Mouse (Mus musculus) forebrain, postnatal 0 days (tissue): ENCODE data around the gene Gm7138. TPM values are rescaled to one million over a fixed set of nuclear protein-coding genes. Genes with fewer than 3 reads are reported as not detected.
A peak's percentile ranks its signal among the peaks of the same experiment; 100 is the strongest.
"Not testable (repeated sequence)": the region's sequence is repeated elsewhere in the genome, so short reads cannot be mapped to it uniquely, and the experiment has no call there.

ENCODE experiments used
- ATAC-seq: fragments of 200-750 bp; cut with Nextera tagmentation; 2 replicates; pipeline ENCODE4 v1.8.0; 2017; ENCODE audit warnings: mild to moderate bottlenecking, moderate library complexity
- DNase-seq: peaks from one replicate; pipeline ENCODE4 v3.0.0-alpha.2; 2015
- H3K27ac ChIP-seq: fragments of 300-500 bp; sonication (generic); 2 replicates; pipeline ENCODE4 v1.5.1; 2014; ENCODE audit warnings: low read depth, mild to moderate bottlenecking, antibody characterized with exemption, low read length, moderate library complexity, mixed read lengths
- H3K27me3 ChIP-seq: fragments of 300-500 bp; sonication (generic); 2 replicates; pipeline ENCODE4 v1.6.1; 2014; ENCODE audit warnings: mild to moderate bottlenecking, low read length, mixed read lengths; ENCODE audit not compliant: insufficient read depth
- H3K36me3 ChIP-seq: fragments of 300-500 bp; sonication (generic); 2 replicates; pipeline ENCODE4 v1.6.1; 2014; ENCODE audit warnings: mild to moderate bottlenecking, moderate library complexity; ENCODE audit not compliant: insufficient read depth
- H3K4me1 ChIP-seq: fragments of 300-500 bp; sonication (generic); 2 replicates; pipeline ENCODE4 v1.6.1; 2014; ENCODE audit warnings: antibody characterized with exemption; ENCODE audit not compliant: insufficient read depth
- H3K4me2 ChIP-seq: fragments of 300-500 bp; sonication (generic); 2 replicates; pipeline ENCODE4 v1.6.1; 2014; ENCODE audit warnings: low read depth, mild to moderate bottlenecking, moderate library complexity
- H3K4me3 ChIP-seq: fragments of 300-500 bp; sonication (generic); 2 replicates; pipeline ENCODE4 v1.5.1; 2014; ENCODE audit warnings: low read depth, low read length, mixed read lengths
- H3K9ac ChIP-seq: fragments of 300-500 bp; sonication (generic); 2 replicates; pipeline ENCODE4 v1.6.1; 2014; ENCODE audit warnings: mild to moderate bottlenecking
- H3K9me3 ChIP-seq: fragments of 300-500 bp; sonication (generic); 2 replicates; pipeline ENCODE4 v1.6.1; 2016; ENCODE audit warnings: low read length
- CTCF ChIP-seq: sonication (generic); IDR thresholded peaks from 2 replicates; pipeline ENCODE4 v1.5.1; 2016; ENCODE audit warnings: antibody characterized with exemption, control low read depth, low read depth
- WGBS: fragments of 180-500 bp; shearing (Covaris S2); extraction: QIAGEN DNeasy Blood & Tissue Kit; methylation state at CpG from one replicate; pipeline ENCODE4 v1.1.7; 2014; 5-methylcytosine and 5-hydroxymethylcytosine counted together
- polyA plus RNA-seq: library from polyadenylated mRNA; unstranded; fragments of >200 nt; fragmentation: Nextera tagmentation; extraction: Ambion mirVana; gene quantifications from 2 replicates; pipeline ENCODE4 v1.2.1, GENCODE M21; 2015
- total RNA-seq: library from RNA; depleted of rRNA; stranded (reverse); fragments of >200 nt; gene quantifications from 2 replicates; pipeline ENCODE4 v1.2.3, GENCODE M21; 2014; rRNA removed

The Gm7138 gene
- not detected in 2 replicates for total RNA-seq
- not detected in 2 replicates for polyA plus RNA-seq

- WGBS: 45% methylated on average over 1 of the region's 1 CpGs
- ATAC-seq, H3K9me3 ChIP-seq, H3K4me3 ChIP-seq, H3K27ac ChIP-seq, DNase-seq, H3K27me3 ChIP-seq, H3K9ac ChIP-seq, H3K4me2 ChIP-seq, H3K36me3 ChIP-seq, H3K4me1 ChIP-seq: not testable (repeated sequence)
These were observed at the start of gene Gm7138 for GRCm38 (mm10) chr10:77776844-77777243. Gm7138 (minus strand) TSS chr10:77776944.

DNA sequence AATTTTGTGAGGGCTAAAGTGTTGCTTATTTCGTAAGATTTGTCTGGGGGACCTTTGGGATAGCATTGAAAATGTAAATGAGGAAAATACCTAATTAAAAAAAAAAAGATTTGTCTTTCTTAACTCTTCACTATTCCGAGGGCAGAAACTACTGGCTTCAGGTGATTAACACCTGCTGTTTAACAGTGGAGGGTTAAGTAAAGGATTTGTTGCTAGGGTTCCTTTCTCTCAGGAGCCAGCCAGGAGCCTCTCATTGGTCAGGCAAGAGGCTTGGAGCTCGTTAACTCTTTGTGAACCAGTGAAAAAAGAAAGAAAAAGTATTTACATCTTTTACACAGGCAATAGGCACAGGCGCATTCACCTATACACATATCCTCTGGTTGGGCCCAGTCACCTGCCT, 42.5 kb upstream of the Gm7138 start:
- no peak overlapping the region for H3K27ac ChIP-seq
- H3K9ac ChIP-seq: no peak overlapping the region
- WGBS: 22% methylated on average over 4 of the region's 4 CpGs
- DNase-seq: no peak
- TF ChIP-seq CTCF: no peak
- H3K4me1 ChIP-seq: no peaks in the 10 kb centered on the region
- H3K4me3 ChIP-seq: no peak overlapping the region
- H3K4me2 ChIP-seq: no peak overlapping the region
- no peaks in the 10 kb centered on the region for H3K27me3 ChIP-seq
- H3K36me3 ChIP-seq: no peaks in the 10 kb centered on the region
- no peaks in the 10 kb centered on the region for H3K9me3 ChIP-seq
- ATAC-seq: no peak

DNA sequence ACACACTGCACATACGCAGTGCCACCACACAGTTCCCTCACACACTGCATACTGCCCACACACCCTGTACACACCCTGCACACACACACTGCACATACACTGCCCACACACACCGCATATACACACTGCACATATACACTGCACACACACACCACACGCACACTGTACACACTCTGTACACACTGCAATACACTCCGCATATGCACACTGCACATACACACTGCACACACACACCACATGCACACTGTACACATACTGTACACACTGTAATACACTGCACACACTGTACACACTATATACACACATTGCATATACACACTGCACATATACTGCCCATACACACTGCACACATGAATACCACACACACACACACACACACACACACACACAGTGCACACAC, 41.8 kb upstream of the Gm7138 start:
- WGBS: 97% methylated on average over 4 of the region's 4 CpGs

GRCm38 (mm10) chr10:77815514-77815913, 38.8 kb upstream of the Gm7138 start:
- Histone ChIP-seq H3K9ac (no peak overlapping the region), H3K4me3 (no peak overlapping the region), H3K27me3 (no peaks in the 10 kb centered on the region), H3K9me3 (no peaks in the 10 kb centered on the region), H3K4me2 (no peak overlapping the region), H3K4me1 (no peaks in the 10 kb centered on the region), H3K27ac (no peak overlapping the region), H3K36me3 (no peaks in the 10 kb centered on the region)
- no peak for ATAC-seq
- WGBS: 36% methylated on average over 5 of the region's 5 CpGs
- peak; percentile 25 for DNase-seq
- TF ChIP-seq CTCF: peak; percentile 60

More for the DNA sequence above, 41.8 kb upstream of the Gm7138 start:
- no peaks in the 10 kb centered on the region for H3K9me3 ChIP-seq
- no peaks in the 10 kb centered on the region for H3K4me1 ChIP-seq
- H3K27ac ChIP-seq: no peak overlapping the region
- H3K4me2 ChIP-seq: no peak overlapping the region
- no peak overlapping the region for H3K9ac ChIP-seq
- H3K36me3 ChIP-seq: no peaks in the 10 kb centered on the region
- ATAC-seq (no peak), DNase-seq (no peak)
- H3K27me3 ChIP-seq: no peaks in the 10 kb centered on the region
- no peak overlapping the region for H3K4me3 ChIP-seq
- no peak for TF ChIP-seq CTCF

- Histone ChIP-seq H3K4me1 (no peaks in the 10 kb centered on the region), H3K27ac (no peak within 1 kb of the TSS), H3K27me3 (no peaks in the 10 kb centered on the region), H3K4me2 (no peak within 1 kb of the TSS), H3K4me3 (no peak within 1 kb of the TSS), H3K9ac (no peak within 1 kb of the TSS), H3K36me3 (no peaks in the 10 kb centered on the region), H3K9me3 (no peaks in the 10 kb centered on the region)
- DNase-seq (no peak), ATAC-seq (no peak)
- 51% methylated on average over 4 of the region's 4 CpGs for WGBS
- TF ChIP-seq CTCF: no peak
These were observed 37.6 kb upstream of the Gm7138 start, which contains the start of gene Gm2696 for GRCm38 (mm10) chr10:77814382-77814781. Gm2696 (plus strand) TSS chr10:77814682.

DNA sequence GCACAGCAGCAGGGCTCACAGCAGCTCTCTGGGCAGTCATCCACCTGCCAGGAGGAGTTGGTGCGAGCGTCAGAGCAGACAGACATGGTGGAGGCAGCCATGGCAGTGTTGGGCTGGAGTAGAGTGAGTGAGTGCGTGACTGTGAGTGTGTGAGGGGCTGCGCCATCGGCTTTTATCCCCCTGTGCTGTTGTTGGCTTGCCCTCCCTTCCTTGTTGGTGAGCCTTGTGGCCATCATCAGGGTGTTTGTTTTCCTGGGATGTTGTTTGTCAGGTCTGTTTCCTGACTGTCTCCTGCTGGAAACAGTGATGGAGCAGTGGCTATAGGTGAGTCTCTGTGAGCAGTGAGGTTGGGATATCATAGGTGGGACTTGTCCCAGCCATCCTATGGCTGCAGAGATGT, 35.0 kb upstream of the Gm7138 start, which contains the start of gene Gm9507:
Gene Gm9507, minus strand, starts transcription at position 101 of the 400 bp plus-strand sequence.
- no peak within 1 kb of the TSS for H3K4me2 ChIP-seq
- H3K4me1 ChIP-seq: no peaks in the 10 kb centered on the region
- no peak within 1 kb of the TSS for H3K4me3 ChIP-seq
- no peak within 1 kb of the TSS for H3K9ac ChIP-seq
- no peaks in the 10 kb centered on the region for H3K9me3 ChIP-seq
- H3K27ac ChIP-seq: no peak within 1 kb of the TSS
- 66% methylated on average over 5 of the region's 5 CpGs for WGBS
- ATAC-seq (no peak), DNase-seq (no peak)
- H3K36me3 ChIP-seq: no peaks in the 10 kb centered on the region
- no peaks in the 10 kb centered on the region for H3K27me3 ChIP-seq
- TF ChIP-seq CTCF: no peak

- Histone ChIP-seq H3K4me2 (no peak overlapping the region), H3K4me1 (no peaks in the 10 kb centered on the region), H3K36me3 (no peaks in the 10 kb centered on the region), H3K9ac (no peak overlapping the region), H3K9me3 (no peaks in the 10 kb centered on the region), H3K27me3 (no peaks in the 10 kb centered on the region), H3K4me3 (no peak overlapping the region), H3K27ac (no peak overlapping the region)
- ATAC-seq: no peak
- no peak for DNase-seq
- 78% methylated on average over 3 of the region's 3 CpGs for WGBS
- no peak for TF ChIP-seq CTCF
These were observed 27.4 kb upstream of the Gm7138 start for GRCm38 (mm10) chr10:77804095-77804494.
